Mouse (Mus musculus): ENCODE results near the gene Prr15.

DNA sequence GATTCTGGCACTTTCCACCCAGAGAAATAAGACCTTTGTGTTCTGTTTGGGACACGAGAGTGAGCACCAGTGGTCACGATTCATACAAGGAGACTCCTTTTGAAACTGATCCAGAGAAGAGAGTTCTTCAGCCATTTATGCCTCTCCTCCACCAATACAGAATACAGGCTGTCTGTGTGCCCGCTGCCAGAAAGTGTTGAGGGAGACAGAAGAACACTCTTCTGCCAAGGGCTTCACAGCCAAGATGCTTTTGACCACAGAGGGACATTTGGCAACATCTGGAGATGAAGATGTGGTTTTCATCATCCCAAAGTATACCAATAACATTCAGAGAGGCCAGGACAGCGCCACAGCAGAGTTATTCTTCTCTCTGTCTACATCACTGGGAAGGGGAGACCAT is 48.4 kb upstream of the Prr15 start:
- TF ChIP-seq CTCF (IDR thresholded peaks at IDR 0.05; ENCODE audit: insufficient read depth, low read depth, low read length) = no peak
- no peak for TF ChIP-seq POLR2A (IDR thresholded peaks at IDR 0.05; ENCODE audit: insufficient read depth, low read depth, low read length)

Data from olfactory bulb, adult 2 months (tissue).